Comparison of ENCODE assay signal across 11 mouse cellular contexts in genomic region chr9:77693405-77693804, GRCm38 (mm10). TPM values are rescaled to one million over a fixed set of nuclear protein-coding genes. Genes with fewer than 3 reads are reported as not detected.
DNase-seq lines count a peak whose midpoint lies in the region; ATAC-seq and TF ChIP-seq lines count a peak whose summit lies in the region.
"Had no signal": no experiment of that assay in that cellular context is flagged by ENCODE, and none has a peak within 500 bp of the region (broad histone marks: within the 10 kb centered on the region; RNA-seq: fewer than 3 reads in every experiment).

No protein-coding gene starts in this region.

- no peak overlapping the region for H3K27ac ChIP-seq in liver, embryonic 14.5 days
- H3K27ac ChIP-seq in liver, embryonic 12.5 days = no peak overlapping the region
- H3K27ac ChIP-seq in stomach, postnatal 0 days (replicated peaks) = no peak overlapping the region
- no peak overlapping the region for H3K27ac ChIP-seq in gastrocnemius, adult 2 months
- no peak overlapping the region for H3K27ac ChIP-seq in hindbrain, embryonic 13.5 days
- H3K27ac ChIP-seq: liver, embryonic 15.5 days had no signal

- DNase-seq in liver, embryonic 14.5 days (ENCODE audit: low read depth in 3 of 3, low spot score in 3 of 3) = no peak
- DNase-seq in adipocyte (ENCODE audit: low spot score) = peak; percentile 29
- peak; percentile 28 for DNase-seq in kidney, postnatal 10 days
- DNase-seq in stomach, postnatal 0 days (ENCODE audit: low spot score) = peak; percentile 26
- DNase-seq in gastrocnemius, adult 2 months = no peak
- DNase-seq: heart, adult 18-20 months; thymus, adult 2 months had no signal

- peak; percentile 10; the same call in 1 of the 2 replicates for TF ChIP-seq CTCF in liver, embryonic 14.5 days (IDR thresholded peaks at IDR 0.05; ENCODE audit: low read depth)
- TF ChIP-seq CTCF in stomach, postnatal 0 days (IDR thresholded peaks at IDR 0.05; ENCODE audit: low read depth) = peak; percentile 62
- TF ChIP-seq CTCF in gastrocnemius, adult 2 months (IDR thresholded peaks at IDR 0.05) = no peak; the same call in 1 of the 2 replicates

- H3K36me3 ChIP-seq in liver, embryonic 14.5 days (replicated peaks; ENCODE audit: control insufficient read depth, insufficient read depth, low read depth) = no peaks in the 10 kb centered on the region
- no peaks in the 10 kb centered on the region for H3K36me3 ChIP-seq in liver, embryonic 12.5 days
- no peaks in the 10 kb centered on the region for H3K36me3 ChIP-seq in stomach, postnatal 0 days (ENCODE audit: control insufficient read depth, insufficient read depth, low read length)
- H3K36me3 ChIP-seq in hindbrain, embryonic 13.5 days = no peaks in the 10 kb centered on the region
- H3K36me3 ChIP-seq: liver, embryonic 15.5 days had no signal

- no peak for ATAC-seq in liver, embryonic 14.5 days (ENCODE audit: insufficient read depth)
- ATAC-seq in liver, embryonic 12.5 days = no peak
- ATAC-seq in stomach, postnatal 0 days (ENCODE audit: low FRiP score, low TSS enrichment) = no peak
- no peak for ATAC-seq in hindbrain, embryonic 13.5 days (ENCODE audit: low FRiP score)

- H3K4me3 ChIP-seq in liver, embryonic 14.5 days (ENCODE audit: insufficient read depth in 1 of 2, low read depth in 2 of 2, low read length in 2 of 2) = no peak overlapping the region
- H3K4me3 ChIP-seq in liver, embryonic 12.5 days = no peak overlapping the region
- H3K4me3 ChIP-seq in stomach, postnatal 0 days (ENCODE audit: low read depth, low read length) = no peak overlapping the region
- H3K4me3 ChIP-seq in gastrocnemius, adult 2 months = no peak overlapping the region
- H3K4me3 ChIP-seq in hindbrain, embryonic 13.5 days = no peak overlapping the region
- H3K4me3 ChIP-seq: liver, embryonic 15.5 days; myocyte had no signal

- H3K27me3 ChIP-seq in liver, embryonic 14.5 days (ENCODE audit: control insufficient read depth, insufficient read depth, low read length) = no peaks in the 10 kb centered on the region
- no peaks in the 10 kb centered on the region for H3K27me3 ChIP-seq in liver, embryonic 12.5 days (replicated peaks)
- H3K27me3 ChIP-seq in stomach, postnatal 0 days (ENCODE audit: control insufficient read depth, insufficient read depth, low read length) = no peaks in the 10 kb centered on the region
- no peaks in the 10 kb centered on the region for H3K27me3 ChIP-seq in hindbrain, embryonic 13.5 days
- H3K27me3 ChIP-seq: liver, embryonic 15.5 days had no signal

- 88% methylated on average over 1 of the region's 1 CpGs for WGBS in liver, embryonic 14.5 days (ENCODE audit: insufficient replicate concordance)
- WGBS in liver, embryonic 12.5 days (ENCODE audit: insufficient replicate concordance) = 72% methylated on average over 1 of the region's 1 CpGs
- WGBS in stomach, postnatal 0 days = 87% methylated on average over 1 of the region's 1 CpGs
- WGBS in hindbrain, embryonic 13.5 days = 93% methylated on average over 1 of the region's 1 CpGs

- H3K4me2 ChIP-seq in liver, embryonic 14.5 days (ENCODE audit: low read depth) = no peak overlapping the region
- H3K4me2 ChIP-seq in liver, embryonic 12.5 days = no peak overlapping the region
- no peak overlapping the region for H3K4me2 ChIP-seq in stomach, postnatal 0 days (replicated peaks; ENCODE audit: low read depth)
- H3K4me2 ChIP-seq in hindbrain, embryonic 13.5 days = no peak overlapping the region
- H3K4me2 ChIP-seq: liver, embryonic 15.5 days had no signal

- no peaks in the 10 kb centered on the region for H3K9me3 ChIP-seq in liver, embryonic 14.5 days (ENCODE audit: control insufficient read depth, low read length)
- H3K9me3 ChIP-seq in liver, embryonic 12.5 days (replicated peaks) = no peaks in the 10 kb centered on the region
- no peaks in the 10 kb centered on the region for H3K9me3 ChIP-seq in stomach, postnatal 0 days (ENCODE audit: control insufficient read depth, low read length)
- H3K9me3 ChIP-seq in hindbrain, embryonic 13.5 days = no peaks in the 10 kb centered on the region
- H3K9me3 ChIP-seq: liver, embryonic 15.5 days had no signal

- H3K9ac ChIP-seq in liver, embryonic 14.5 days (replicated peaks) = no peak overlapping the region
- H3K9ac ChIP-seq in liver, embryonic 12.5 days = no peak overlapping the region
- H3K9ac ChIP-seq in stomach, postnatal 0 days (ENCODE audit: low read length) = no peak overlapping the region
- no peak overlapping the region for H3K9ac ChIP-seq in hindbrain, embryonic 13.5 days
- H3K9ac ChIP-seq: liver, embryonic 15.5 days had no signal

- intact Hi-C loops in gastrocnemius, adult 2 months (cut with DNase I) = no loop called here

- no peaks in the 10 kb centered on the region for H3K4me1 ChIP-seq in liver, embryonic 14.5 days (replicated peaks; ENCODE audit: control insufficient read depth in 2 of 2, insufficient read depth in 2 of 2, low read length in 1 of 2)
- H3K4me1 ChIP-seq in liver, embryonic 12.5 days = no peaks in the 10 kb centered on the region
- H3K4me1 ChIP-seq in stomach, postnatal 0 days (replicated peaks; ENCODE audit: control insufficient read depth, insufficient read depth) = no peaks in the 10 kb centered on the region
- H3K4me1 ChIP-seq in hindbrain, embryonic 13.5 days (replicated peaks) = no peaks in the 10 kb centered on the region
- H3K4me1 ChIP-seq: liver, embryonic 15.5 days had no signal

- no peak for TF ChIP-seq EP300 in liver, embryonic 14.5 days (IDR thresholded peaks at IDR 0.05; ENCODE audit: low read depth)
- no peak for TF ChIP-seq EP300 in stomach, postnatal 0 days (optimal IDR thresholded peaks at IDR 0.05)

RNA-seq across cellular contexts. Expression of gene Klhl31, which starts 57.1 kb away (rescaled TPM):
- under 0.01 and 0.01 TPM in 2 replicates for polyA plus RNA-seq in liver, embryonic 14.5 days (2012; rRNA removed)
- not detected in 2 replicates for polyA plus RNA-seq in liver, embryonic 14.5 days (2014; fragmentation: Nextera tagmentation; extraction: Ambion mirVana)
- polyA plus RNA-seq in liver, embryonic 12.5 days (2016; fragmentation: Nextera tagmentation; extraction: Ambion mirVana) = 0.08 and 0.29 TPM in 2 replicates
- polyA plus RNA-seq in stomach, postnatal 0 days (2015; fragmentation: Nextera tagmentation; extraction: Ambion mirVana) = 0.08 and 0.17 TPM in 2 replicates
- total RNA-seq in gastrocnemius, adult 2 months (2021) = 100 to 1,000 TPM; 491 to 601 TPM
- 0.17 and 0.48 TPM in 2 replicates for polyA plus RNA-seq in hindbrain, embryonic 13.5 days (2015; fragmentation: Nextera tagmentation; extraction: Ambion mirVana)

Comparison
In these comparisons a context has a peak if more than half of its experiments do, and no peak if none do; other contexts are left out.
1. DNase-seq: peak in adipocyte (single experiment), kidney, postnatal 10 days (single experiment) and stomach, postnatal 0 days (single experiment); none in liver, embryonic 14.5 days (0 of 3) and gastrocnemius, adult 2 months (single experiment).